Mouse (Mus musculus) stomach, postnatal 0 days (tissue): ENCODE data around the gene Mlh1. TPM values are rescaled to one million over a fixed set of nuclear protein-coding genes. Genes with fewer than 3 reads are reported as not detected.
A peak's percentile ranks its signal among the peaks of the same experiment; 100 is the strongest.

Source experiments
- ATAC-seq: fragments of 200-750 bp; cut with Nextera tagmentation; 2 replicates; pipeline ENCODE4 v1.8.0; 2017; ENCODE audit not compliant: low FRiP score, low TSS enrichment
- DNase-seq: peaks from one replicate; pipeline ENCODE4 v3.0.0-alpha.2; 2016; ENCODE audit warnings: low spot score
- H3K27ac ChIP-seq: fragments of 300-500 bp; sonication (generic); replicated peaks from 2 replicates; pipeline ENCODE4 v1.5.1; 2014; ENCODE audit warnings: mild to moderate bottlenecking, control low read depth
- H3K27me3 ChIP-seq: fragments of 300-500 bp; sonication (generic); 2 replicates; pipeline ENCODE4 v1.6.1; 2014; ENCODE audit warnings: low read length; ENCODE audit not compliant: control insufficient read depth, insufficient read depth
- H3K36me3 ChIP-seq: fragments of 300-500 bp; sonication (generic); 2 replicates; pipeline ENCODE4 v1.6.1; 2014; ENCODE audit warnings: low read length, mixed read lengths; ENCODE audit not compliant: control insufficient read depth, insufficient read depth
- H3K4me1 ChIP-seq: fragments of 300-500 bp; sonication (generic); replicated peaks from 2 replicates; pipeline ENCODE4 v1.6.1; 2014; ENCODE audit warnings: antibody characterized with exemption; ENCODE audit not compliant: control insufficient read depth, insufficient read depth
- H3K4me2 ChIP-seq: fragments of 300-500 bp; sonication (generic); replicated peaks from 2 replicates; pipeline ENCODE4 v1.6.1; 2014; ENCODE audit warnings: low read depth, mild to moderate bottlenecking, control low read depth, moderate library complexity
- H3K4me3 ChIP-seq: fragments of 300-500 bp; sonication (generic); 2 replicates; pipeline ENCODE4 v1.5.1; 2014; ENCODE audit warnings: low read depth, low read length, control low read depth
- H3K9ac ChIP-seq: fragments of 300-500 bp; sonication (generic); 2 replicates; pipeline ENCODE4 v1.6.1; 2014; ENCODE audit warnings: mild to moderate bottlenecking, low read length, control low read depth, mixed read lengths
- H3K9me3 ChIP-seq: fragments of 300-500 bp; sonication (generic); 2 replicates; pipeline ENCODE4 v1.6.1; 2016; ENCODE audit warnings: low read length; ENCODE audit not compliant: control insufficient read depth
- CTCF ChIP-seq: IDR thresholded peaks from 2 replicates; pipeline ENCODE4 v1.5.1; 2016; ENCODE audit warnings: antibody characterized with exemption, low read depth, mild to moderate bottlenecking, moderate library complexity
- EP300 ChIP-seq: optimal IDR thresholded peaks from 2 replicates; pipeline ENCODE3; 2016; ENCODE audit warnings: antibody characterized with exemption
- WGBS: fragments of 180-500 bp; shearing (Covaris S2); extraction: QIAGEN DNeasy Blood & Tissue Kit; methylation state at CpG from one replicate; pipeline ENCODE4 v1.1.7; 2014; 5-methylcytosine and 5-hydroxymethylcytosine counted together
- polyA plus RNA-seq: library from polyadenylated mRNA; unstranded; fragments of >200 nt; fragmentation: Nextera tagmentation; extraction: Ambion mirVana; gene quantifications from 2 replicates; pipeline ENCODE4 v1.2.1, GENCODE M21; 2015

The Mlh1 gene
- polyA plus RNA-seq, 1 experiment from 2014 or later, result 16.1 TPM

- Histone ChIP-seq H3K36me3 (peaks cover 28% of the 10 kb centered on the region), H3K9me3 (no peaks in the 10 kb centered on the region), H3K9ac (no peak overlapping the region), H3K4me3 (no peak overlapping the region), H3K4me1 (no peaks in the 10 kb centered on the region), H3K27me3 (no peaks in the 10 kb centered on the region), H3K4me2 (no peak overlapping the region), H3K27ac (no peak overlapping the region)
- no peak for TF ChIP-seq EP300
- no peak for TF ChIP-seq CTCF
- WGBS, result 91% methylated on average over 5 of the region's 5 CpGs
- ATAC-seq (no peak), DNase-seq (no peak)
Observed at GRCm38 (mm10) chr9:111223406-111223805, 48.2 kb downstream of the Mlh1 start.

- no peak overlapping the region for H3K4me3 ChIP-seq
- peaks cover 18% of the 10 kb centered on the region for H3K36me3 ChIP-seq
- H3K4me1 ChIP-seq, result no peaks in the 10 kb centered on the region
- 79% methylated on average over 1 of the region's 1 CpGs for WGBS
- no peak for TF ChIP-seq EP300
- no peak for TF ChIP-seq CTCF
- no peaks in the 10 kb centered on the region for H3K9me3 ChIP-seq
- H3K27me3 ChIP-seq, result no peaks in the 10 kb centered on the region
- no peak overlapping the region for H3K4me2 ChIP-seq
- H3K27ac ChIP-seq, result no peak overlapping the region
- ATAC-seq (no peak), DNase-seq (no peak)
- no peak overlapping the region for H3K9ac ChIP-seq
Observed at GRCm38 (mm10) chr9:111221580-111221979, 50.0 kb downstream of the Mlh1 start.

- H3K9me3 ChIP-seq, result no peaks in the 10 kb centered on the region
- TF ChIP-seq EP300 (no peak), CTCF (no peak)
- peaks cover 18% of the 10 kb centered on the region for H3K36me3 ChIP-seq
- H3K4me2 ChIP-seq, result no peak overlapping the region
- no peak overlapping the region for H3K9ac ChIP-seq
- H3K4me3 ChIP-seq, result no peak overlapping the region
- whole genome bisulfite sequencing, result 91% methylated on average over 5 of the region's 5 CpGs
- ATAC-seq, result no peak
- H3K27me3 ChIP-seq, result no peaks in the 10 kb centered on the region
- no peak overlapping the region for H3K27ac ChIP-seq
- DNase-seq, result no peak
- no peaks in the 10 kb centered on the region for H3K4me1 ChIP-seq
Observed at GRCm38 (mm10) chr9:111220551-111221080, 51.0 kb downstream of the Mlh1 start.

GRCm38 (mm10) chr9:111216424-111216823 lies 55.2 kb downstream of the Mlh1 start:
- ATAC-seq, result no peak
- no peaks in the 10 kb centered on the region for H3K27me3 ChIP-seq
- H3K27ac ChIP-seq, result no peak overlapping the region
- 0 out of 2 replicates have a peak, but pooled peaks cover 5% of the 10 kb centered on the region for H3K36me3 ChIP-seq
- no peak for DNase-seq
- no peaks in the 10 kb centered on the region for H3K4me1 ChIP-seq
- no peak overlapping the region for H3K4me2 ChIP-seq
- TF ChIP-seq EP300 (no peak), CTCF (no peak)
- no peak overlapping the region for H3K9ac ChIP-seq
- H3K4me3 ChIP-seq, result no peak overlapping the region
- H3K9me3 ChIP-seq, result no peaks in the 10 kb centered on the region

GRCm38 (mm10) chr9:111213501-111213900 lies 58.1 kb downstream of the Mlh1 start:
- DNase-seq, result no peak

GRCm38 (mm10) chr9:111211122-111212041 lies 60.2 kb downstream of the Mlh1 start:
- Histone ChIP-seq H3K9ac (no peak overlapping the region), H3K4me1 (no peaks in the 10 kb centered on the region), H3K27me3 (no peaks in the 10 kb centered on the region), H3K36me3 (no peaks in the 10 kb centered on the region), H3K9me3 (no peaks in the 10 kb centered on the region), H3K4me2 (no peak overlapping the region), H3K27ac (no peak overlapping the region), H3K4me3 (no peak overlapping the region)
- ATAC-seq, result no peak
- WGBS, result 74% methylated on average over 10 of the region's 10 CpGs
- TF ChIP-seq EP300 (no peak), CTCF (no peak)
- no peak for DNase-seq

More at GRCm38 (mm10) chr9:111213501-111213900, 58.1 kb downstream of the Mlh1 start:
- TF ChIP-seq EP300, result no peak
- 0 out of 2 replicates have a peak, but pooled peaks have one; percentile 5 for TF ChIP-seq CTCF
- H3K4me2 ChIP-seq, result no peak overlapping the region
- no peaks in the 10 kb centered on the region for H3K9me3 ChIP-seq
- H3K9ac ChIP-seq, result no peak overlapping the region
- WGBS, result 44% methylated on average over 6 of the region's 6 CpGs
- ATAC-seq, result no peak
- no peak overlapping the region for H3K4me3 ChIP-seq
- no peaks in the 10 kb centered on the region for H3K36me3 ChIP-seq
- no peaks in the 10 kb centered on the region for H3K4me1 ChIP-seq
- no peak overlapping the region; the same call in 1 of the 2 replicates for H3K27ac ChIP-seq
- no peaks in the 10 kb centered on the region for H3K27me3 ChIP-seq
